Mouse (Mus musculus) lung, adult 10 weeks (tissue): ENCODE measurements around the gene 1700003H04Rik. TPM values are rescaled to one million over a fixed set of nuclear protein-coding genes. Genes with fewer than 3 reads are reported as not detected.

ENCODE experiments used
- polyA plus RNA-seq: library from polyadenylated mRNA; stranded (reverse); fragments of 350-450 nt; fragmentation: Illumina TruSeq; extraction: RNeasy Lipid Tissue Mini Kit (QIAGEN cat#74804); gene quantifications from one replicate; pipeline ENCODE4 v1.2.3, GENCODE M21; 2014; ENCODE audit warnings: low read depth, low replicate concordance; ENCODE audit not compliant: insufficient read depth

1700003H04Rik gene
- polyA plus RNA-seq, result not detected

DNA sequence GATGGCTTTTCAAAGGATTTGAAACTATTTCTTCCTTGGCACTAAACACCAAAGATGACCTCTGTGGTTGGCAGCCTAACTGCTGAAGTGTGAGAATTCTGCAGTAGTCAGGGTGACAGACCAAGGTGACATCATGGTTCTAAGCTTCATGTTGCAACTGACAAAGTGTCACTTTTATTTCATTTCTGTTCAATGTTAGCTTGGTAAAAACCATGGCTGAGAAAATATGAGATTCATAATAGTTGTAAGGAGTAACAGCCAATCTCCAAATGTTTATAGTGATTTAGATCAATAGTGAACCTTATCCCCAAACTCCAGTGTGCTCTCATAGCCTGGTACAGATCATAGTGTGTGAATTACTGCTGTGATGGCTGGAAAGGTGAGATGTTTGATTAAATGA, at the start of gene 1700003H04Rik:
Gene 1700003H04Rik (minus strand): TSS at position 101 of the 400 bp plus-strand sequence.

Other genes starting within 250 kb of the 1700003H04Rik start
- gene 1700006A11Rik, start 155.1 kb downstream of the 1700003H04Rik start, polyA plus RNA-seq, result not detected